Mouse (Mus musculus) intestine, postnatal 0 days (tissue): Measurements from ENCODE around the gene Endou. TPM values are rescaled to one million over a fixed set of nuclear protein-coding genes. Genes with fewer than 3 reads are reported as not detected.

Experiments used
- ATAC-seq: fragments of 200-750 bp; cut with Nextera tagmentation; 2 replicates; pipeline ENCODE4 v1.8.0; 2017; ENCODE audit warnings: mild to moderate bottlenecking, moderate TSS enrichment, moderate library complexity
- H3K27ac ChIP-seq: fragments of 300-500 bp; sonication (generic); 2 replicates; pipeline ENCODE4 v1.5.1; 2014; ENCODE audit warnings: mild to moderate bottlenecking, low read depth, low read length, moderate library complexity
- H3K27me3 ChIP-seq: fragments of 300-500 bp; sonication (generic); replicated peaks from 2 replicates; pipeline ENCODE4 v1.6.1; 2014; ENCODE audit warnings: low read length, mixed read lengths; ENCODE audit not compliant: control insufficient read depth, insufficient read depth
- H3K36me3 ChIP-seq: fragments of 300-500 bp; sonication (generic); 2 replicates; pipeline ENCODE4 v1.6.1; 2014; ENCODE audit warnings: mild to moderate bottlenecking, moderate library complexity; ENCODE audit not compliant: control insufficient read depth, insufficient read depth
- H3K4me1 ChIP-seq: fragments of 300-500 bp; sonication (generic); replicated peaks from 2 replicates; pipeline ENCODE4 v1.6.1; 2014; ENCODE audit warnings: antibody characterized with exemption, low read length, mixed read lengths; ENCODE audit not compliant: control insufficient read depth, insufficient read depth
- H3K4me2 ChIP-seq: fragments of 300-500 bp; sonication (generic); replicated peaks from 2 replicates; pipeline ENCODE4 v1.6.1; 2014; ENCODE audit warnings: low read depth, mild to moderate bottlenecking, moderate library complexity
- H3K4me3 ChIP-seq: fragments of 300-500 bp; sonication (generic); 2 replicates; pipeline ENCODE4 v1.5.1; 2014; ENCODE audit warnings: low read depth, low read length
- H3K9ac ChIP-seq: fragments of 300-500 bp; sonication (generic); 2 replicates; pipeline ENCODE4 v1.6.1; 2014; ENCODE audit warnings: mild to moderate bottlenecking, low read depth, low read length
- H3K9me3 ChIP-seq: fragments of 300-500 bp; sonication (generic); 2 replicates; pipeline ENCODE4 v1.6.1; 2016; ENCODE audit warnings: mixed run types; ENCODE audit not compliant: control insufficient read depth
- CTCF ChIP-seq: sonication (generic); IDR thresholded peaks from 2 replicates; pipeline ENCODE4 v1.5.1; 2016; ENCODE audit warnings: low read depth, mild to moderate bottlenecking, control low read depth, antibody characterized with exemption, moderate library complexity
- WGBS: fragments of 180-500 bp; shearing (Covaris S2); extraction: QIAGEN DNeasy Blood & Tissue Kit; methylation state at CpG from one replicate; pipeline ENCODE4 v1.1.7; 2014; 5-methylcytosine and 5-hydroxymethylcytosine counted together
- polyA plus RNA-seq: library from polyadenylated mRNA; unstranded; fragments of >200 nt; fragmentation: Nextera tagmentation; extraction: Ambion mirVana; gene quantifications from 2 replicates; pipeline ENCODE4 v1.2.1, GENCODE M21; 2015

The Endou gene
- polyA plus RNA-seq, 1 experiment from 2014 or later = 0.40 TPM

GRCm38 (mm10) chr15:97727048-97727447, 4.1 kb downstream of the Endou start:
- no peak overlapping the region for H3K9ac ChIP-seq

GRCm38 (mm10) chr15:97726310-97726709, 4.8 kb downstream of the Endou start:
- WGBS = 85% methylated on average over 13 of the region's 13 CpGs
- Histone ChIP-seq H3K27ac (no peak overlapping the region), H3K4me2 (no peak overlapping the region), H3K9me3 (no peaks in the 10 kb centered on the region), H3K4me3 (no peak overlapping the region), H3K4me1 (no peaks in the 10 kb centered on the region), H3K27me3 (no peaks in the 10 kb centered on the region), H3K9ac (no peak overlapping the region), H3K36me3 (no peaks in the 10 kb centered on the region)
- no peak for TF ChIP-seq CTCF
- ATAC-seq = no peak

More at GRCm38 (mm10) chr15:97727048-97727447, 4.1 kb downstream of the Endou start:
- ATAC-seq = no peak
- TF ChIP-seq CTCF = no peak
- whole genome bisulfite sequencing = 67% methylated on average over 8 of the region's 8 CpGs
- Histone ChIP-seq H3K4me1 (no peaks in the 10 kb centered on the region), H3K4me2 (no peak overlapping the region), H3K9me3 (no peaks in the 10 kb centered on the region), H3K27me3 (no peaks in the 10 kb centered on the region), H3K4me3 (no peak overlapping the region), H3K36me3 (no peaks in the 10 kb centered on the region), H3K27ac (no peak overlapping the region)

GRCm38 (mm10) chr15:97725198-97725785, 5.8 kb downstream of the Endou start:
- ATAC-seq = no peak
- Histone ChIP-seq H3K36me3 (no peaks in the 10 kb centered on the region), H3K9ac (no peak overlapping the region), H3K4me1 (no peaks in the 10 kb centered on the region), H3K27me3 (no peaks in the 10 kb centered on the region), H3K4me3 (no peak overlapping the region), H3K27ac (no peak overlapping the region), H3K9me3 (no peaks in the 10 kb centered on the region), H3K4me2 (no peak overlapping the region)
- TF ChIP-seq CTCF = no peak
- 68% methylated on average over 6 of the region's 6 CpGs for WGBS

- 82% methylated on average over 17 of the region's 17 CpGs for WGBS
- H3K27me3 ChIP-seq = no peaks in the 10 kb centered on the region
- ATAC-seq = no peak
- no peaks in the 10 kb centered on the region for H3K36me3 ChIP-seq
- TF ChIP-seq CTCF = no peak
- no peaks in the 10 kb centered on the region for H3K9me3 ChIP-seq
- no peak overlapping the region for H3K4me2 ChIP-seq
- H3K27ac ChIP-seq = no peak overlapping the region
- no peaks in the 10 kb centered on the region for H3K4me1 ChIP-seq
- no peak overlapping the region for H3K9ac ChIP-seq
- no peak overlapping the region for H3K4me3 ChIP-seq
Observed at GRCm38 (mm10) chr15:97724346-97725197, 6.6 kb downstream of the Endou start.

GRCm38 (mm10) chr15:97723536-97724345, 7.4 kb downstream of the Endou start:
- no peak for ATAC-seq
- no peaks in the 10 kb centered on the region for H3K36me3 ChIP-seq
- no peaks in the 10 kb centered on the region for H3K9me3 ChIP-seq
- no peak overlapping the region for H3K4me2 ChIP-seq
- WGBS = 88% methylated on average over 6 of the region's 6 CpGs
- no peaks in the 10 kb centered on the region for H3K27me3 ChIP-seq
- TF ChIP-seq CTCF = no peak
- no peak overlapping the region for H3K27ac ChIP-seq
- H3K9ac ChIP-seq = no peak overlapping the region
- no peak overlapping the region for H3K4me3 ChIP-seq
- H3K4me1 ChIP-seq = no peaks in the 10 kb centered on the region
